Mouse (Mus musculus) erythroblast, embryonic 14.5 days (primary cell): ENCODE data around the gene Klhl31. TPM values are rescaled to one million over a fixed set of nuclear protein-coding genes. Genes with fewer than 3 reads are reported as not detected.

ENCODE experiments used
- H3K27me3 ChIP-seq: 2 replicates; pipeline ENCODE4 v1.6.1; 2012; ENCODE audit warnings: inconsistent platforms; ENCODE audit not compliant: control insufficient read depth
- H3K36me3 ChIP-seq: 2 replicates; pipeline ENCODE4 v1.6.1; 2012; ENCODE audit warnings: mild to moderate bottlenecking, inconsistent platforms; ENCODE audit not compliant: control insufficient read depth
- H3K4me1 ChIP-seq: 2 replicates; pipeline ENCODE4 v1.6.1; 2012; ENCODE audit warnings: inconsistent platforms; ENCODE audit not compliant: control insufficient read depth
- H3K4me3 ChIP-seq: replicated peaks from 2 replicates; pipeline ENCODE3; 2012; ENCODE audit warnings: moderate library complexity, mild to moderate bottlenecking, inconsistent platforms
- H3K9me3 ChIP-seq: 2 replicates; pipeline ENCODE4 v1.6.1; 2012; ENCODE audit warnings: low read length, inconsistent platforms, mixed read lengths; ENCODE audit not compliant: control insufficient read depth
- GATA1 ChIP-seq: IDR thresholded peaks from 2 replicates; pipeline ENCODE4 v1.6.1; 2012; ENCODE audit warnings: low read length, inconsistent platforms, mixed read lengths
- TAL1 ChIP-seq: IDR thresholded peaks from 3 replicates; pipeline ENCODE4 v1.6.1; 2012; ENCODE audit warnings: low read length, inconsistent platforms, mixed read lengths
- polyA plus RNA-seq: library from polyadenylated mRNA; stranded (reverse); fragments of >175 nt; gene quantifications from 2 replicates; pipeline ENCODE4 v1.2.3, GENCODE M21; 2012

Klhl31 gene
- polyA plus RNA-seq, 1 experiment: not detected

DNA sequence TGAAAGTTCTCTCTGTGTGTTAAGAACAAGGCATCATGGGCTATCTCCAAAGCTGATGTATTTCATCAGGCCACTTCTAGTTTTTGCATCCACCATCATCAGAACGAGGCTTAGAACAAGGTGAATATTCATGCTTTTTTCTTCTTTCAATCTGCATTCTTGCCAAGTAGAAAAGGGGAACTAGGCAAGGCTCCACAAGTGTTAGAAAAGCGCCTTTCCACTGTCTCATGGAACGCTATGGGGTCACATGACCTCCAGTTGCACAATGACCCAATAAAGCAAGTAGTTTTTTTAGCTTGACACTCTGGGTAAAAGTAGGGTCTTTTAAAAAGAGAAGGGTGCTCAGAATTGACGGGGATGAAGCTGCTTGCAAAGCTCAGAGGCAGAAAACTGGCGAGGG, 72.7 kb downstream of the Klhl31 start:
- no peaks in the 10 kb centered on the region for H3K9me3 ChIP-seq
- no peak for TF ChIP-seq GATA1
- no peak for TF ChIP-seq TAL1
- H3K36me3 ChIP-seq: no peaks in the 10 kb centered on the region
- no peaks in the 10 kb centered on the region for H3K27me3 ChIP-seq
- no peak overlapping the region for H3K4me3 ChIP-seq
- no peaks in the 10 kb centered on the region for H3K4me1 ChIP-seq

Other genes starting within 250 kb of the Klhl31 start
- 0.09 and 0.12 TPM in 2 replicates for gene Lrrc1, start 91.6 kb upstream of the Klhl31 start, polyA plus RNA-seq
- 3.6 and 4.2 TPM in 2 replicates for gene Gclc, start 118.0 kb downstream of the Klhl31 start, polyA plus RNA-seq